Mouse (Mus musculus) midbrain, embryonic 11.5 days (tissue): ENCODE measurements at regions not wholly inside any gene's neighbourhood (a gene's known extent, or its start where the extent isn't known, plus 50 kb on each side); places are given as distances from the start of the nearest gene placed in this dataset.
A peak's percentile ranks its signal among the peaks of the same experiment; 100 is the strongest.

Experiments
- ATAC-seq: fragments of 200-750 bp; cut with Nextera tagmentation; 2 replicates; pipeline ENCODE4 v1.8.0; 2017; ENCODE audit warnings: moderate TSS enrichment, moderate library complexity; ENCODE audit not compliant: low FRiP score
- DNase-seq: peaks from one replicate; pipeline ENCODE4 v3.0.0; 2015; ENCODE audit warnings: low spot score; ENCODE audit errors: missing footprints
- H3K27ac ChIP-seq: fragments of 300-500 bp; sonication (generic); 2 replicates; pipeline ENCODE4 v1.5.1; 2014; ENCODE audit warnings: low read depth, low read length
- H3K27me3 ChIP-seq: fragments of 300-500 bp; sonication (generic); 2 replicates; pipeline ENCODE4 v1.6.1; 2014; ENCODE audit warnings: mild to moderate bottlenecking, low read length, moderate library complexity, mixed read lengths; ENCODE audit not compliant: control insufficient read depth, insufficient read depth
- H3K36me3 ChIP-seq: fragments of 300-500 bp; sonication (generic); 2 replicates; pipeline ENCODE4 v1.6.1; 2014; ENCODE audit warnings: mild to moderate bottlenecking, low read length, moderate library complexity, mixed read lengths; ENCODE audit not compliant: control insufficient read depth, insufficient read depth
- H3K4me1 ChIP-seq: fragments of 300-500 bp; sonication (generic); 2 replicates; pipeline ENCODE4 v1.6.1; 2014; ENCODE audit warnings: low read length; ENCODE audit not compliant: control insufficient read depth, insufficient read depth
- H3K4me2 ChIP-seq: fragments of 300-500 bp; sonication (generic); 2 replicates; pipeline ENCODE4 v1.6.1; 2014; ENCODE audit warnings: mild to moderate bottlenecking, moderate library complexity
- H3K4me3 ChIP-seq: fragments of 300-500 bp; sonication (generic); 2 replicates; pipeline ENCODE4 v1.5.1; 2014; ENCODE audit warnings: low read depth, low read length
- H3K9ac ChIP-seq: fragments of 300-500 bp; sonication (generic); 2 replicates; pipeline ENCODE4 v1.6.1; 2014; ENCODE audit warnings: low read length
- H3K9me3 ChIP-seq: fragments of 300-500 bp; sonication (generic); 2 replicates; pipeline ENCODE4 v1.6.1; 2016; ENCODE audit warnings: low read length; ENCODE audit not compliant: control insufficient read depth
- WGBS: fragments of 180-500 bp; shearing (Covaris S2); extraction: QIAGEN DNeasy Blood & Tissue Kit; methylation state at CpG from one replicate; pipeline ENCODE4 v1.1.7; 2014; 5-methylcytosine and 5-hydroxymethylcytosine counted together

DNA sequence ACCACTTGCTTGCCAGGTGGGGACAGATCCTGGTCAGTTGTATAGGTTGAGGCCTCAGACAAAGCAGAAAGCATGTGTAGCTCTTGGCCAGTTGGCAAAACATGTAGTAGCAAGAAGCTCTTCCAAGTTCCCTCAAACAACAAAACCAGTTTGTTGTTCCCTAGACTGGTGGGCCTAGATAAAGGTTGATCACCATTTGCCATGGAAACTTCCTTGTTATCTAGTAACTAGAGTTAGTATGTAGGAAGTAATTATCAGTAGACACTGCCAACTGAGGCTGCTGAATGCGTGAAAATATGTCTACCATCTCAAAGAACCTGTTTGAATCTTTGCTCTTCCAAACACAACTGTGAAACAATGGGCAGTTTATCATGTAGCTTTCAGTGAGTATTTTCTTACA lies 1098.7 kb downstream of the Pcdh18 start:
- Histone ChIP-seq H3K9ac (no peak overlapping the region), H3K27ac (no peak overlapping the region), H3K4me1 (no peaks in the 10 kb centered on the region), H3K4me2 (no peak overlapping the region), H3K27me3 (no peaks in the 10 kb centered on the region), H3K36me3 (no peaks in the 10 kb centered on the region), H3K9me3 (no peaks in the 10 kb centered on the region), H3K4me3 (no peak overlapping the region)
- no peak for DNase-seq
- WGBS, result 93% methylated on average over 1 of the region's 1 CpGs
- no peak for ATAC-seq

DNA sequence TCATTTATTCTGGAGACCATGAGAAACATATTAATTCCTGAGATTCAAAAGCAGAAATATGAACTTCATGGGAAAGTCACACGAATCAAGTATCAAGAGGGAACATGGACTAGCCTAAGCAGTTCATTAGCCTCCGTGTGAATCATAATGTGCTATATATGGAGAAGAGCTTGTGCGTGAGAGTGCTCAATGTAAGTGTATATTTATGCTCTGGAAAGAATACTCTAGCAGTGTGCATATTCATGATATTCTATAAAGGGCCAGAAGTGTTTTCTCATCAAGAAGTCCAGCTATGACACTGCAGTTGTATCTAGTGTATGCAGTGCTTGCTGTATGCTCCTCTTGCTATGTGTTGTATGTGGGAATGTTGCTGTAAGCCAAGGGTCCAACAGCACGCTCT lies 1102.0 kb downstream of the Pcdh18 start:
- H3K27me3 ChIP-seq, result no peaks in the 10 kb centered on the region
- no peak overlapping the region for H3K4me2 ChIP-seq
- H3K9ac ChIP-seq, result no peak overlapping the region
- ATAC-seq (no peak), DNase-seq (no peak)
- no peaks in the 10 kb centered on the region for H3K4me1 ChIP-seq
- no peaks in the 10 kb centered on the region for H3K9me3 ChIP-seq
- no peak overlapping the region for H3K4me3 ChIP-seq
- no peak overlapping the region for H3K27ac ChIP-seq
- no peaks in the 10 kb centered on the region for H3K36me3 ChIP-seq
- WGBS, result 81% methylated on average over 4 of the region's 4 CpGs

- no peaks in the 10 kb centered on the region for H3K9me3 ChIP-seq
These were observed 1125.1 kb downstream of the Pcdh18 start for GRCm38 (mm10) chr3:48631889-48632483.

DNA sequence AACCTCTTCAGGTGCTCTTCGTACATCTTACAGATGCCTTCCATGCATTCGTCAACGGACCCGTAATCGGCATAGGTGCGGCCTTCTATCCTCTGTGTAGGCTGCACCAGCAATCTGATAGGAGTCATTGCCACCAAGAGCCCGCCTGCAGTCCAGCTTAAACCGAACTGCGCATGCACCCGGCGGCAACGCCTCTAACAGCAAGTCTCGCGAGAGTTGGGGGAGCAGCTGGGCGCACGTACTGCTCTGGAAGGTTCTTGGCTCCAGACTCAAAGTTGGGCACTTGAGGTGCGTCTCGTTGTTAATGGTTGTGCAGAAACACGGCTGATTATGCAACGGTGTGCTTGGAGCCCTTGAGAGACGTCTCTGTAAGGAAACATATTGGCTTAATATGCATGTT lies 1148.2 kb downstream of the Pcdh18 start:
- H3K9ac ChIP-seq, result no peak overlapping the region
- WGBS, result 95% methylated on average over 21 of the region's 21 CpGs
- no peak overlapping the region for H3K4me3 ChIP-seq
- H3K4me1 ChIP-seq, result no peaks in the 10 kb centered on the region
- H3K27me3 ChIP-seq, result no peaks in the 10 kb centered on the region
- no peak for ATAC-seq
- no peak overlapping the region for H3K4me2 ChIP-seq
- H3K36me3 ChIP-seq, result no peaks in the 10 kb centered on the region
- H3K9me3 ChIP-seq, result no peaks in the 10 kb centered on the region
- no peak for DNase-seq
- H3K27ac ChIP-seq, result no peak overlapping the region

More at GRCm38 (mm10) chr3:48631889-48632483, 1125.1 kb downstream of the Pcdh18 start:
- H3K27ac ChIP-seq, result no peak overlapping the region
- H3K36me3 ChIP-seq, result no peaks in the 10 kb centered on the region
- no peak overlapping the region for H3K9ac ChIP-seq
- H3K4me2 ChIP-seq, result no peak overlapping the region
- ATAC-seq, result no peak
- WGBS, result 45% methylated on average over 3 of the region's 3 CpGs
- no peaks in the 10 kb centered on the region for H3K4me1 ChIP-seq
- H3K4me3 ChIP-seq, result no peak overlapping the region
- no peak for DNase-seq
- H3K27me3 ChIP-seq, result no peaks in the 10 kb centered on the region

- 83% methylated on average over 3 of the region's 3 CpGs for WGBS
- ATAC-seq (no peak), DNase-seq (no peak)
- H3K4me3 ChIP-seq, result no peak overlapping the region
- no peaks in the 10 kb centered on the region for H3K4me1 ChIP-seq
- H3K27ac ChIP-seq, result no peak overlapping the region
- no peak overlapping the region for H3K9ac ChIP-seq
- no peaks in the 10 kb centered on the region for H3K27me3 ChIP-seq
- H3K4me2 ChIP-seq, result no peak overlapping the region
- H3K9me3 ChIP-seq, result no peaks in the 10 kb centered on the region
- H3K36me3 ChIP-seq, result no peaks in the 10 kb centered on the region
These were observed 1152.3 kb downstream of the Pcdh18 start for GRCm38 (mm10) chr3:48604840-48605239.

GRCm38 (mm10) chr3:48587341-48587740 lies 1169.8 kb downstream of the Pcdh18 start:
- DNase-seq (no peak), ATAC-seq (no peak)
- no peak overlapping the region for H3K9ac ChIP-seq
- no peak overlapping the region for H3K4me2 ChIP-seq
- H3K4me1 ChIP-seq, result peaks cover 5% of the 10 kb centered on the region; the same call in 1 of the 2 replicates
- WGBS, result 89% methylated on average over 2 of the region's 2 CpGs
- no peak overlapping the region for H3K4me3 ChIP-seq
- no peak overlapping the region for H3K27ac ChIP-seq
- H3K36me3 ChIP-seq, result no peaks in the 10 kb centered on the region
- no peaks in the 10 kb centered on the region for H3K9me3 ChIP-seq
- no peaks in the 10 kb centered on the region for H3K27me3 ChIP-seq

- ATAC-seq, result peak; percentile 54
- Histone ChIP-seq H3K27ac (no peak overlapping the region), H3K9me3 (no peaks in the 10 kb centered on the region), H3K4me1 (peaks cover 5% of the 10 kb centered on the region; the same call in 1 of the 2 replicates), H3K4me3 (no peak overlapping the region), H3K4me2 (no peak overlapping the region), H3K27me3 (no peaks in the 10 kb centered on the region), H3K36me3 (no peaks in the 10 kb centered on the region), H3K9ac (no peak overlapping the region)
- 13% methylated on average over 1 of the region's 1 CpGs for WGBS
- DNase-seq, result no peak
These were observed 1171.0 kb downstream of the Pcdh18 start for GRCm38 (mm10) chr3:48586145-48586544.

GRCm38 (mm10) chr3:48584340-48584739 lies 1172.8 kb downstream of the Pcdh18 start:
- Histone ChIP-seq H3K4me2 (no peak overlapping the region), H3K9ac (no peak overlapping the region), H3K9me3 (no peaks in the 10 kb centered on the region), H3K4me1 (peaks cover 5% of the 10 kb centered on the region; the same call in 1 of the 2 replicates), H3K27me3 (no peaks in the 10 kb centered on the region), H3K4me3 (no peak overlapping the region), H3K36me3 (no peaks in the 10 kb centered on the region), H3K27ac (no peak overlapping the region)
- no peak for ATAC-seq
- no peak for DNase-seq

GRCm38 (mm10) chr3:48582521-48582920 lies 1174.6 kb downstream of the Pcdh18 start:
- Histone ChIP-seq H3K9me3 (no peaks in the 10 kb centered on the region), H3K36me3 (no peaks in the 10 kb centered on the region), H3K27ac (no peak overlapping the region), H3K4me3 (no peak overlapping the region), H3K9ac (no peak overlapping the region), H3K4me1 (peaks cover 5% of the 10 kb centered on the region; the same call in 1 of the 2 replicates), H3K4me2 (no peak overlapping the region), H3K27me3 (no peaks in the 10 kb centered on the region)
- ATAC-seq (no peak), DNase-seq (no peak)
- WGBS, result 73% methylated on average over 1 of the region's 1 CpGs
